Mouse (Mus musculus): Measurements from ENCODE around the gene Atoh8. TPM values are rescaled to one million over a fixed set of nuclear protein-coding genes. Genes with fewer than 3 reads are reported as not detected.

The Atoh8 gene
- total RNA-seq, 1 experiment from 2014 or later: 3.3 TPM

Other genes with a start within 250 kb of the Atoh8 start
- gene St3gal5, start 138.0 kb downstream of the Atoh8 start, total RNA-seq (2021): 93.4 and 102 TPM in 2 replicates
- not detected in 2 replicates for gene Sftpb, start 69.0 kb upstream of the Atoh8 start, total RNA-seq (2021)
- 29.2 and 30.1 TPM in 2 replicates for gene Usp39, start 109.6 kb upstream of the Atoh8 start, total RNA-seq (2021)
- gene 0610030E20Rik, start 111.7 kb upstream of the Atoh8 start, total RNA-seq (2021): 35.5 and 38.8 TPM in 2 replicates
- 20.7 and 23.2 TPM in 2 replicates for gene Tmem150a, start 119.9 kb upstream of the Atoh8 start, total RNA-seq (2021)
- 368 and 473 TPM in 2 replicates for gene Rnf181, start 131.4 kb upstream of the Atoh8 start, total RNA-seq (2021)
- gene Vamp5, start 144.9 kb upstream of the Atoh8 start, total RNA-seq (2021): 35.2 and 51.8 TPM in 2 replicates
- 117 and 154 TPM in 2 replicates for gene Vamp8, start 155.1 kb upstream of the Atoh8 start, total RNA-seq (2021)
- 52.5 and 56.9 TPM in 2 replicates for gene Ggcx, start 178.7 kb upstream of the Atoh8 start, total RNA-seq (2021)
- 199 and 214 TPM in 2 replicates for gene Mat2a, start 204.0 kb upstream of the Atoh8 start, total RNA-seq (2021)

All from adrenal gland, postnatal 25 days (tissue).